Mouse (Mus musculus) myocyte (in vitro differentiated cells): ENCODE measurements around the gene Hsd3b7. TPM values are rescaled to one million over a fixed set of nuclear protein-coding genes. Genes with fewer than 3 reads are reported as not detected.
"Not testable (repeated sequence)": the region's sequence is repeated elsewhere in the genome, so short reads cannot be mapped to it uniquely, and the experiment has no call there.

Source experiments
- H3K27me3 ChIP-seq: one replicate; pipeline ENCODE4 v1.6.1; 2011; ENCODE audit not compliant: control insufficient read depth, insufficient read depth, insufficient read length
- H3K36me3 ChIP-seq: one replicate; pipeline ENCODE4 v1.6.1; 2011; ENCODE audit not compliant: control insufficient read depth, insufficient read depth
- H3K4me2 ChIP-seq: one replicate; pipeline ENCODE4 v1.6.1; 2011; ENCODE audit warnings: low read depth, control low read depth
- H3K4me3 ChIP-seq: one replicate; pipeline ENCODE4 v1.5.1; 2011; ENCODE audit warnings: mild to moderate bottlenecking, control low read depth, moderate library complexity
- H3K79me2 ChIP-seq: one replicate; pipeline ENCODE4 v1.6.1; 2011; ENCODE audit not compliant: control insufficient read depth, insufficient read depth
- H3ac ChIP-seq: one replicate; pipeline ENCODE4 v1.6.1; 2011; ENCODE audit not compliant: control insufficient read depth, insufficient read length
- CEBPB ChIP-seq: IDR thresholded peaks from 2 replicates; pipeline ENCODE4 v1.6.1; 2011; ENCODE audit warnings: mild to moderate bottlenecking, moderate library complexity; ENCODE audit not compliant: poor library complexity, insufficient read depth, severe bottlenecking
- E2F4 ChIP-seq: IDR thresholded peaks from one replicate; pipeline ENCODE4 v1.6.1; 2011; ENCODE audit warnings: mild to moderate bottlenecking, control low read depth, moderate library complexity; ENCODE audit not compliant: insufficient read depth
- MAX ChIP-seq: IDR thresholded peaks from one replicate; pipeline ENCODE4 v1.6.1; 2011; ENCODE audit warnings: low read depth, mild to moderate bottlenecking, control low read depth
- MYOD1 ChIP-seq, 3 experiments: IDR thresholded peaks; one replicate each; pipeline ENCODE4 v1.6.1; 2011; ENCODE audit warnings: control low read depth in 2 of 3, low read depth in 2 of 3, mild to moderate bottlenecking in 2 of 3, moderate library complexity in 1 of 3; ENCODE audit not compliant: insufficient read length in 2 of 3, control insufficient read depth in 1 of 3
- MYOG ChIP-seq, 3 experiments: IDR thresholded peaks; one replicate each; pipeline ENCODE4 v1.6.1; 2011; ENCODE audit warnings: control low read depth in 2 of 3, low read depth in 2 of 3, mild to moderate bottlenecking in 2 of 3; ENCODE audit not compliant: insufficient read length in 2 of 3, control insufficient read depth in 1 of 3, insufficient read depth in 1 of 3
- POLR2A ChIP-seq: IDR thresholded peaks from one replicate; pipeline ENCODE4 v1.6.1; 2011; ENCODE audit warnings: low read depth, mild to moderate bottlenecking, control low read depth, moderate library complexity; ENCODE audit not compliant: insufficient read length
- POLR2AphosphoS2 ChIP-seq: IDR thresholded peaks from one replicate; pipeline ENCODE4 v1.6.1; 2011; ENCODE audit warnings: low read depth, control low read depth; ENCODE audit not compliant: insufficient read length
- REST ChIP-seq: IDR thresholded peaks from one replicate; pipeline ENCODE4 v1.6.1; 2011; ENCODE audit warnings: mild to moderate bottlenecking, control low read depth, moderate library complexity; ENCODE audit not compliant: insufficient read depth, insufficient read length
- SRF ChIP-seq: IDR thresholded peaks from one replicate; pipeline ENCODE4 v1.6.1; 2011; ENCODE audit warnings: low read depth; ENCODE audit not compliant: control insufficient read depth, insufficient read length
- TCF12 ChIP-seq: IDR thresholded peaks from one replicate; pipeline ENCODE4 v1.6.1; 2011; ENCODE audit warnings: mild to moderate bottlenecking, control low read depth; ENCODE audit not compliant: poor library complexity, insufficient read depth, severe bottlenecking
- TCF3 ChIP-seq: IDR thresholded peaks from one replicate; pipeline ENCODE4 v1.6.1; 2011; ENCODE audit warnings: low read depth, control low read depth; ENCODE audit not compliant: insufficient read length
- USF1 ChIP-seq: IDR thresholded peaks from one replicate; pipeline ENCODE4 v1.6.1; 2011; ENCODE audit warnings: low read depth, mild to moderate bottlenecking, control low read depth, moderate library complexity
- polyA plus RNA-seq: library from polyadenylated mRNA; unstranded; fragments of >200 nt; fragmentation: generic; extraction: Trizol; gene quantifications from one replicate; pipeline ENCODE4 v1.2.1, GENCODE M21; 2012; ENCODE audit warnings: missing spikeins

Gene Hsd3b7
- polyA plus RNA-seq, 1 experiment = 15.0 TPM

DNA sequence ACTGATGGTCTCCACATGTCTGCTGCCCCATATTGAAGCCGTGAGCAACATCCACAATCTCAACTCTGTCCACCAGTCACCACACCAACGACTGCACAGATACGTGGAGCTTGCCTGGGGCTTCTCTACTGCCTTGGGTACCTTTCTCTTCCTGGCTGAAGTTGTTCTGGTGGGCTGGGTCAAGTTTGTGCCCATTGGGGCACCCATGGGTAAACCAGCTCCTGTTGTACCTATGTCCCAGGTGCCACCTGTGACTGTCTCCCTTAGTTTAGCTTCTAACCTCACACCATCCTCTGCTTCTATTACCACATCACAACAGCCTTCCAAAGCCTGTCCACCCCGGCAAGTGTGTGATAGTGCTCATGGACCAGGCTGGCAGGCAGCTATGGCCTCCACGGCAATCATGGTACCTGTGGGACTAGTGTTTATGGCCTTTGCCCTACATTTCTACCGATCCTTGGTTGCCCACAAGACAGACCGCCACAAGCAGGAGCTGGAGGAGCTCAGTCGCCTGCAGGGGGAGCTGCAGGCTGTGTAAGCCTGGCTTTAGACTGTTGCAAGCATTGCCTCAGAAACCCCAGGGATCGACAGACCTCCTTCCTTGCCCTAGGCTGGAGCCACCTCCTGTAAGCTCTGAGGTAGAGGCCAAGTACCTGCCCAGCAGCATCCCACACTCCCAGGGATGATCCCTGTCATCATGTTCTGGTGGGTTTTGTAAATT, 26.6 kb upstream of the Hsd3b7 start:
- peak overlapping the region; percentile 1 for H3K4me3 ChIP-seq
- TF ChIP-seq USF1 = no peak
- TF ChIP-seq CEBPB = 0 out of 2 replicates have a peak, but pooled peaks have one; percentile 50
- no peak for TF ChIP-seq POLR2A
- TF ChIP-seq POLR2AphosphoS2 = peak; percentile 13
- no peak for TF ChIP-seq TCF3
- no peaks in the 10 kb centered on the region for H3K36me3 ChIP-seq
- peaks cover 12% of the 10 kb centered on the region for H3K79me2 ChIP-seq
- peak overlapping the region; percentile 35 for H3K4me2 ChIP-seq
- H3K27me3 ChIP-seq = no peaks in the 10 kb centered on the region
- no peak overlapping the region for H3ac ChIP-seq

DNA sequence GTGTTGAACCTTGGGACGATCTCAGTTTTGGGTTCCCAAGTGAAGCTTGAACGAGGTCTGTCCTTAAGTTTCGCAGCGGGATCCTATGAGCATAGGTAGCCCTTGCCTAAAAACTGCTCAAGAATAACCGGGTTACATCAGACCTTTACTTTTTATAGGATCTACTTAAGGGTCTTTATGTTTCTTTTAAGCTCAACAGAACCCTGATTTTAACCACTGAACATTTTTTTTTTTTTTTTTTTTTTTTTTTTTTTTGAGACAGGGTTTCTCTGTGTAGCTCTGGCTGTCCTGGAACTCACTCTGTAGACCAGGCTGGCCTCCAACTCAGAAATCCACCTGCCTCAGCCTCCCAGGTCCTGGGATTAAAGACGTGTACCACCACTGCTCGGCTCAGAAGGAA, 24.6 kb upstream of the Hsd3b7 start:
- H3K79me2 ChIP-seq = peaks cover 21% of the 10 kb centered on the region
- H3K4me3 ChIP-seq = peak overlapping the region; percentile 91
- H3K36me3 ChIP-seq = peaks cover 11% of the 10 kb centered on the region
- H3ac ChIP-seq = peak overlapping the region; percentile 94
- peak overlapping the region; percentile 79 for H3K4me2 ChIP-seq
- not testable (repeated sequence) for H3K27me3 ChIP-seq

DNA sequence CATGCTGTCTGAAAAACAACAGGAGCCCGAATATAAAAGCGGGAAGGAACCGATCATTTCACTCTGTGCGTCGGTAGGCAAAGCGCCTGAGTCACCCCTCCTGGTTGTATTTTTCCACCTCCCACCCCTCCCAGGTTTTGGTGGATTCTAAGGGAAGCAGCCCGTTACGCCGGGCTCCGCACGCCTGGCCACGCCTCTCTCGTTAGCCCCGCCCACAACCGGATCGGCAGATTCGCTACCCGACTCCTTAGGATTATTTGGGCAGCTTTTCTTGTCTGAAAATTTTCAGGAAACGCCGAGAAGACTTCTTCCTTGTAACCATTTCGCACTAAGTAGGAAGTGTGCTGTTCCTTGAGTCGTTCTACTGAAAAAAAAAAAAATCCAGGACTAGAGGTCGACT, 24.0 kb upstream of the Hsd3b7 start, which contains the start of gene Setd1a:
Gene Setd1a, plus strand, starts transcription at position 245 of the 400 bp plus-strand sequence.
- Histone ChIP-seq H3K36me3 (peaks cover 17% of the 10 kb centered on the region), H3K4me3 (peak within 1 kb of the TSS; percentile 91), H3K27me3 (no peaks in the 10 kb centered on the region), H3ac (peak within 1 kb of the TSS; percentile 94), H3K4me2 (peak within 1 kb of the TSS; percentile 79), H3K79me2 (peaks cover 21% of the 10 kb centered on the region)
- TF ChIP-seq POLR2A = peak; percentile 52
- no peak for TF ChIP-seq E2F4
- no peak for TF ChIP-seq TCF3
- TF ChIP-seq SRF = no peak
- TF ChIP-seq CEBPB = no peak
- TF ChIP-seq USF1 = no peak
- no peak for TF ChIP-seq REST
- no peak for TF ChIP-seq MAX
- TF ChIP-seq MYOG (IDR thresholded peaks at IDR 0.05; ENCODE audit: control insufficient read depth in 1 of 3, insufficient read depth in 1 of 3, insufficient read length in 2 of 3, low read depth in 2 of 3) = no peak
- TF ChIP-seq POLR2AphosphoS2 = peak; percentile 49
- TF ChIP-seq MYOD1 (IDR thresholded peaks at IDR 0.05; ENCODE audit: control insufficient read depth in 1 of 3, insufficient read length in 2 of 3, low read depth in 2 of 3) = no peak

DNA sequence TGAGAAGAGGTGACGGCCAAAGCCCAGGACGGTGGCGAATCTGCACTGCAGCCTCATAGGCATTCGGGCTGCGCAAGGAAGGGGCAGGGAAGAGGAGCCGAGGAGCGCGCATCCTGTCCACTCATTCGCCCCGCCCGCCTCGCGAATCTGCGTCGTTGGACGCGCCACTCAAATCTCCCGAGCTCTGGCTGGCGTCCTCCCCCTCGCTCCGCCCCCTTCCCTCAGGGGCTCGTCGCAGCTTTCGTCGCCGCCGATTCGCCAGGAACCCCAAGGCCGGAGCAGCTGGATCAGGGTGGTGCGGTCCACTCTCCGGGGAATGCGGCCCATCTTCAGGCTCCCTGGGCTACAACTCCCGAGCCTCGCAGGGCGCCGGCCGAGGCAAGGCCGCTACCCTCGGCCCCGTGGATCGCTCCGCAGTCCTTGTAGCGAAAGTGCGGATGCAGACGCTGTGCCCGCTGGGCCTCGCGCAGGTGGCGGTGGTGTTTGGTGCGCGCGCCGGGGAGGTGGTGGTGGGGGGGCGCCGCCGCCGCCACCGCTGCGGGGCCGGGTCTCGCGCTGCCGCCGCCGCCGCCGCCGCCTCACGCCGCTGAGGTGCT, 23.4 kb upstream of the Hsd3b7 start:
- Histone ChIP-seq H3K36me3 (peaks cover 22% of the 10 kb centered on the region), H3K4me2 (peak overlapping the region; percentile 79)
- no peak for TF ChIP-seq SRF
- TF ChIP-seq POLR2AphosphoS2 = peak; percentile 90
- peak; percentile 33 for TF ChIP-seq E2F4
- TF ChIP-seq CEBPB = no peak
- TF ChIP-seq REST = no peak
- no peak for TF ChIP-seq TCF12
- TF ChIP-seq MYOD1 (IDR thresholded peaks at IDR 0.05; ENCODE audit: control insufficient read depth in 1 of 3, insufficient read length in 2 of 3, low read depth in 2 of 3) = peak in 2 of 3 experiments; percentile 76 to 78
- TF ChIP-seq POLR2A = peak; percentile 44
- no peak for TF ChIP-seq MAX
- TF ChIP-seq USF1 = no peak
- TF ChIP-seq TCF3 = no peak
- TF ChIP-seq MYOG (IDR thresholded peaks at IDR 0.05; ENCODE audit: control insufficient read depth in 1 of 3, insufficient read depth in 1 of 3, insufficient read length in 2 of 3, low read depth in 2 of 3) = peak in 2 of 3 experiments; percentile 81 to 89

DNA sequence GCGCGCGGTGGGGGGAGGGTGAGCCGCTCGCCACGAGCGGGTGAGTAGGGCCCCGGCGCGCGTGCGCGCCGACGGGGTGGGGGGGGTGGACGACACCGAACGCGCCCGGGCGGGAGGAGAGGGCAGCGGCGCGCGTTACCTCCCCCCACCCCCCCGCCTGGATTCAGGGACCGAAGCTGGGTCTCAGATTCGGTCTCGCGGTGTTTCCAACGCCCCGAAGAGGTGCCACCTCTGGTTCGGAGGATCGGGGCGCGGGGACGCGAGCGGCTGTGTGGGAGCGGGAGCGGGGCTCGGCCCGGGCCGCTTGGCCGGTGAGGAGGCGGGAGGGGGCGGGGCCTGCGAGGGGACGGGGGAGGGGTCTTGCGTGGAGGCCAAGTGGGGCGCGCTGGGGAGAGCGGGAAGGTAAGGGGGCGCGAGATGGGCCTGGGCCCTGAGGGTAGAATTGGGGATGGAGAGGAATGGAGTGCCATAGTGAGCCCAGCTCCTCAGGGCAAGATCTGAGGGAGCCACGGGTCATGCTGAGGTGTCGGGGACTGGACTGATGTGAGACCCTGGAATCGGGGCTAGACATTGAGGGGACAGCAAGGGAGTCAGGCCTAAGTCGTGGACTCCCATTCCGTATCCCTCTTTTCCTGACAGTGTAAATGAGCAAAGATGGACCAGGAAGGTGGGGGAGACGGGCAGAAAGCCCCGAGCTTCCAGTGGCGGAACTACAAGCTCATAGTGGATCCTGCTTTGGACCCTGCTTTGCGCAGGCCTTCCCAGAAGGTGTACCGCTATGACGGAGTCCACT, 22.7 kb upstream of the Hsd3b7 start:
- H3K4me2 ChIP-seq = peak overlapping the region; percentile 95
- H3K36me3 ChIP-seq = peaks cover 28% of the 10 kb centered on the region
- H3ac ChIP-seq = peak overlapping the region; percentile 94
- peak overlapping the region; percentile 91 for H3K4me3 ChIP-seq
- TF ChIP-seq POLR2A (peak; percentile 26), REST (no peak), CEBPB (no peak), MYOG (IDR thresholded peaks at IDR 0.05; ENCODE audit: control insufficient read depth in 1 of 3, insufficient read depth in 1 of 3, insufficient read length in 2 of 3, low read depth in 2 of 3) (no peak), POLR2AphosphoS2 (no peak)
- H3K79me2 ChIP-seq = peaks cover 26% of the 10 kb centered on the region
- no peaks in the 10 kb centered on the region for H3K27me3 ChIP-seq

More for the DNA sequence above, 23.4 kb upstream of the Hsd3b7 start:
- Histone ChIP-seq H3K4me3 (peak overlapping the region; percentile 91), H3K27me3 (no peaks in the 10 kb centered on the region), H3K79me2 (peaks cover 21% of the 10 kb centered on the region), H3ac (peak overlapping the region; percentile 94)
